Mouse (Mus musculus) midbrain, embryonic 11.5 days (tissue): ENCODE data around the gene Phox2a. TPM values are rescaled to one million over a fixed set of nuclear protein-coding genes. Genes with fewer than 3 reads are reported as not detected.
A peak's percentile ranks its signal among the peaks of the same experiment; 100 is the strongest.

Experiments
- ATAC-seq: fragments of 200-750 bp; cut with Nextera tagmentation; 2 replicates; pipeline ENCODE4 v1.8.0; 2017; ENCODE audit warnings: moderate TSS enrichment, moderate library complexity; ENCODE audit not compliant: low FRiP score
- DNase-seq: peaks from one replicate; pipeline ENCODE4 v3.0.0; 2015; ENCODE audit warnings: low spot score; ENCODE audit errors: missing footprints
- H3K27ac ChIP-seq: fragments of 300-500 bp; sonication (generic); 2 replicates; pipeline ENCODE4 v1.5.1; 2014; ENCODE audit warnings: low read depth, low read length
- H3K27me3 ChIP-seq: fragments of 300-500 bp; sonication (generic); 2 replicates; pipeline ENCODE4 v1.6.1; 2014; ENCODE audit warnings: mild to moderate bottlenecking, low read length, moderate library complexity, mixed read lengths; ENCODE audit not compliant: control insufficient read depth, insufficient read depth
- H3K36me3 ChIP-seq: fragments of 300-500 bp; sonication (generic); 2 replicates; pipeline ENCODE4 v1.6.1; 2014; ENCODE audit warnings: mild to moderate bottlenecking, low read length, moderate library complexity, mixed read lengths; ENCODE audit not compliant: control insufficient read depth, insufficient read depth
- H3K4me1 ChIP-seq: fragments of 300-500 bp; sonication (generic); 2 replicates; pipeline ENCODE4 v1.6.1; 2014; ENCODE audit warnings: low read length; ENCODE audit not compliant: control insufficient read depth, insufficient read depth
- H3K4me2 ChIP-seq: fragments of 300-500 bp; sonication (generic); 2 replicates; pipeline ENCODE4 v1.6.1; 2014; ENCODE audit warnings: mild to moderate bottlenecking, moderate library complexity
- H3K4me3 ChIP-seq: fragments of 300-500 bp; sonication (generic); 2 replicates; pipeline ENCODE4 v1.5.1; 2014; ENCODE audit warnings: low read depth, low read length
- H3K9ac ChIP-seq: fragments of 300-500 bp; sonication (generic); 2 replicates; pipeline ENCODE4 v1.6.1; 2014; ENCODE audit warnings: low read length
- H3K9me3 ChIP-seq: fragments of 300-500 bp; sonication (generic); 2 replicates; pipeline ENCODE4 v1.6.1; 2016; ENCODE audit warnings: low read length; ENCODE audit not compliant: control insufficient read depth
- WGBS: fragments of 180-500 bp; shearing (Covaris S2); extraction: QIAGEN DNeasy Blood & Tissue Kit; methylation state at CpG from one replicate; pipeline ENCODE4 v1.1.7; 2014; 5-methylcytosine and 5-hydroxymethylcytosine counted together
- polyA plus RNA-seq: library from polyadenylated mRNA; unstranded; fragments of >200 nt; fragmentation: Nextera tagmentation; extraction: Ambion mirVana; gene quantifications from 2 replicates; pipeline ENCODE4 v1.2.1, GENCODE M21; 2014

Phox2a gene
- polyA plus RNA-seq, 1 experiment from 2014 or later = 1.1 TPM

DNA sequence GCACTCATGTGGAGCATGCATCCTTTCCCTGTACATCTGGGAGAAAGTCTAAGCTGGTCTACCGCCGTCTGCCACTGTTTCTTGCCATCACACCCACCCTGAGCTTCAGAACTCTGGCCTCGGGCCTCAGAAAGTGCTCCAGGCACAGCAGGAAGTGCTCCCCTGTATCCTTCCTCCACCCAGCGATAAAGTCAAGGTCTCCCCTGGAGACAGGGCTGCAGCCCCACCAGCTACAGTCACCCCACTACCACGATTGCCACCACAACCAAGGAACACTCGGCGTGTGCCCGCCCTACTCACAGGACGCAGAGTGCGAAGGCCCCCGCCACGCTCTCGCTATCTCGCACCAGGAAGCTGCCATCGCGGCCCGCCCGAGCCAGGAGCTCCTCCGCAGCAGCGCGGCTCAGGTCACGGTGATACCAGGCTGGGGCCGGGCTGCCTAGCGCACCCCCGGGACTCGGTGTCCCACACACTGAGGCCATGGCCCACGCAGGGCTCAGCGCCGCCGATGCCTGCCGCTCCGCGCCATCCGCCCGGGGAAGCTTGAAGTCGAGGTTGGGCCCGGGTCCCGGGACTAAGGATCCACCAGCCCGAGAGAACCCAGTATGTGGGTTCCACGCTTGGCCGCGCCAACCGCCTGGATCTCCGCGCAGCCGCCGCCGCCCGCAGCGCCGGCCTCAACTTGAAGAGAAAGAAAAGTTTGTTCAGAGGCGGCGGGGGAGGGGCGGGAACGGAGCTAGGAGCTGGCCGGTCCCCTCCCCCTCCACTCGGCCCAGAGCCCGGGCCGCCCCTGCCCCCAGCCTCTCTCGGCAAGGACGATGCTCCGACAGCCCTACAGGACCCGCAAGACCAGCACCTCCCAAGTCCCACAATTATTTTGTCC is 18.4 kb downstream of the Phox2a start:
- ATAC-seq = peak; percentile 70
- peak overlapping the region; percentile 84 for H3K4me3 ChIP-seq
- H3K27me3 ChIP-seq = no peaks in the 10 kb centered on the region
- H3K4me2 ChIP-seq = peak overlapping the region; percentile 85
- no peaks in the 10 kb centered on the region for H3K9me3 ChIP-seq
- WGBS = under 1% methylated on average over 58 of the region's 63 CpGs
- peaks cover 22% of the 10 kb centered on the region for H3K4me1 ChIP-seq
- H3K9ac ChIP-seq = peak overlapping the region; percentile 98
- peak overlapping the region; percentile 86 for H3K27ac ChIP-seq
- DNase-seq = no peak
- H3K36me3 ChIP-seq = peaks cover 13% of the 10 kb centered on the region

- ATAC-seq (peak; percentile 20), DNase-seq (peak; percentile 97)
- H3K4me1 ChIP-seq = peaks cover 22% of the 10 kb centered on the region
Observed at GRCm38 (mm10) chr7:101837154-101837605, 19.1 kb downstream of the Phox2a start.

DNA sequence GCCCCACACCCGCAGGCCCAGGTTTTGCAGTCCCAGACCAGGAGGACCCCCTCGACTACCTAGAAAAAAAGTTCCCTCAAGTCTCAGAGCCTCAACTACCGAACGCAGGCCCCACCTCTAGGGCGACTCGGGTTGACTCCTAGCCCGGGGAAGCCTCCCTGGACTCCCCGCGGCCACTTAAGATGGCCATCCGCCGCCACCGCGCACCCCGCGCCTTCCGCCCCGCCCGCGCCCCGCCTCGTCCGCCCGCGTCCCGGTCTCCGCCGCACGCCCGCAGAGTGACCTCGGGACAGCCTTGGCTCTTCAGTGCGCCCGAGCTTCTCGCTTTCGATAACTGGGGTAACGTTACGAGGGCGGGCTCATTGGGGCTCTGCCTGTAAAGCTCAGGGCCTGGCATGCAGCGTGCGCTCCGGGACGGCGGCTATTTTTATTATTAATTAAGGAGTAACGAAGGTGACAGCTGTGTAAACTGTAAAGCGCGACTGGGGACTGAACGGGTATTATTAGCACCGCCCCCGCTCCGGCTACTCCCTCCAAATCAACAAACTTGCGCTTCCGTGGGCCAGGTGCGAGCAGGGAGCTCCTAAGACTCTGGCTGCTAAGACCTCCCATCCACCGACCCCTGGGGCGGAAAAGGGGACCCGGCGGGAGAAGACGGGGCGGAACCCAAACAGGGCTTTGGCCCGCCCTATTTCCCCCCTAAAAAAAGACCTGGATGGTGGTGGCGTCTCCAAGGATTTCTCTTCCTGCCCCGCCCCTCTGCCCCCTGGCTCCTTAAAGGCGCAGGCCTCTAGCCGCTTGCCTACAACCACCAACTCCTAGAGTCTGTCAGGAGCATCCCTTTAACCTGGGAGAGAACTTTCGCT is 19.7 kb downstream of the Phox2a start, which contains the start of gene Inppl1:
Gene Inppl1, minus strand, starts transcription at position 624 of the 866 bp plus-strand sequence.
- WGBS = under 1% methylated on average over 63 of the region's 64 CpGs
- no peaks in the 10 kb centered on the region for H3K27me3 ChIP-seq
- peaks cover 2% of the 10 kb centered on the region for H3K36me3 ChIP-seq
- ATAC-seq (peak; percentile 81), DNase-seq (peak; percentile 98)
- H3K9ac ChIP-seq = peak within 1 kb of the TSS; percentile 98
- peaks cover 22% of the 10 kb centered on the region for H3K4me1 ChIP-seq
- no peaks in the 10 kb centered on the region for H3K9me3 ChIP-seq
- peak within 1 kb of the TSS; percentile 85 for H3K4me2 ChIP-seq
- peak within 1 kb of the TSS; percentile 86 for H3K27ac ChIP-seq
- H3K4me3 ChIP-seq = peak within 1 kb of the TSS; percentile 84

More at GRCm38 (mm10) chr7:101837154-101837605, 19.1 kb downstream of the Phox2a start:
- Histone ChIP-seq H3K9ac (peak overlapping the region; percentile 98), H3K4me3 (peak overlapping the region; percentile 84), H3K27ac (peak overlapping the region; percentile 86), H3K9me3 (no peaks in the 10 kb centered on the region), H3K4me2 (peak overlapping the region; percentile 85), H3K36me3 (peaks cover 7% of the 10 kb centered on the region), H3K27me3 (no peaks in the 10 kb centered on the region)
- WGBS = under 1% methylated on average over 20 of the region's 20 CpGs

GRCm38 (mm10) chr7:101844186-101844585 is 26.1 kb downstream of the Phox2a start:
- DNase-seq (peak; percentile 14), ATAC-seq (no peak)
- no peak overlapping the region for H3K4me2 ChIP-seq
- H3K9me3 ChIP-seq = no peaks in the 10 kb centered on the region
- 81% methylated on average over 6 of the region's 6 CpGs for WGBS
- H3K27me3 ChIP-seq = no peaks in the 10 kb centered on the region
- H3K36me3 ChIP-seq = no peaks in the 10 kb centered on the region
- no peak overlapping the region for H3K9ac ChIP-seq
- H3K4me1 ChIP-seq = no peaks in the 10 kb centered on the region
- H3K27ac ChIP-seq = no peak overlapping the region
- H3K4me3 ChIP-seq = no peak overlapping the region

GRCm38 (mm10) chr7:101847934-101848333 is 29.8 kb downstream of the Phox2a start:
- 93% methylated on average over 1 of the region's 1 CpGs for WGBS

DNA sequence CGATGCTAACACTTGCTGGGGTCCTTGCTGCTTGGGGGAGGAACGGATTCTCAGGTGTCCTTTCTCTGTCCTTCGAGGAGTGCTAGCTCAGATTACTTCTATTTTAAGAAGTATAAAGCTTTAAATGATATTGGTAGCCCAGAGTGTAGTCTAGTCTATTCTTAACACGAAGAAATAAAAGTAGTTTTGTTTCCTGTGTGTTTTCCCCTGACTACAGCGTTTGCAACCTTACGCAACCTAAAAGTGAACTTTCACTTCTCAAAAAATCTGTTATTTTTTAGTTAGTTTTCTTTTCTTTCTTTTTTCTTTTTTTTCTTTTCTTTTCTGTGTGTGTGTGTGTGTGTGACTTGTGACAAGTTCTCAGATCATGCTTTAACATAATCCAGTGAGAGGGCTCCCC is 33.6 kb downstream of the Phox2a start:
- no peaks in the 10 kb centered on the region for H3K36me3 ChIP-seq
- 84% methylated on average over 6 of the region's 6 CpGs for WGBS
- no peak overlapping the region for H3K4me2 ChIP-seq
- H3K9ac ChIP-seq = no peak overlapping the region
- peak; percentile 4 for DNase-seq
- H3K4me3 ChIP-seq = no peak overlapping the region
- H3K27ac ChIP-seq = no peak overlapping the region
- no peak for ATAC-seq
- H3K4me1 ChIP-seq = no peaks in the 10 kb centered on the region
- no peaks in the 10 kb centered on the region for H3K27me3 ChIP-seq
- no peaks in the 10 kb centered on the region for H3K9me3 ChIP-seq

More at GRCm38 (mm10) chr7:101847934-101848333, 29.8 kb downstream of the Phox2a start:
- Histone ChIP-seq H3K27me3 (no peaks in the 10 kb centered on the region), H3K4me3 (no peak overlapping the region), H3K9me3 (no peaks in the 10 kb centered on the region), H3K27ac (no peak overlapping the region), H3K36me3 (no peaks in the 10 kb centered on the region), H3K4me1 (no peaks in the 10 kb centered on the region), H3K9ac (no peak overlapping the region), H3K4me2 (no peak overlapping the region)
- peak; percentile 82 for DNase-seq
- ATAC-seq = no peak

DNA sequence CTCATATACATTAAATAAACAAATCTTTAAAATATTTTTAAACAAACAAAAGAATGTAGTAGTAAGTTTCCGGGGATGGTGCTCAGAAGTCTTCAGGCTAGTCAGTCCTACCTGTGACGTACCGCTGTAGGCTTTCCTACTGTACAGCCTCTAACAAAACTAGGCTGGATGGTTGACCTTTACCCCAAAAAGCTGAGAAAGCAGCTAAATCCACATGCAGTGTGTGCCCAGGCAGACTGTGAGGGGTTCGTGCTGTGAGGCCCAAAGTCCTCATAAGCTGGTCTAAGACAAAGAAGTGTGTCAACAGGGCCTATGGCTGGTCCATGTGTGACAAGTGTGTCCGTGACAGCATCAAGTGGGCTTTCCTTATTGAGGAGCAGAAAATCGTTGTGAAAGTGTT is 34.7 kb downstream of the Phox2a start:
- Histone ChIP-seq H3K9ac (no peak overlapping the region), H3K4me1 (no peaks in the 10 kb centered on the region), H3K9me3 (no peaks in the 10 kb centered on the region), H3K27me3 (no peaks in the 10 kb centered on the region), H3K36me3 (no peaks in the 10 kb centered on the region), H3K27ac (no peak overlapping the region), H3K4me3 (no peak overlapping the region), H3K4me2 (no peak overlapping the region)
- 88% methylated on average over 6 of the region's 6 CpGs for WGBS
- DNase-seq = peak; percentile 19
- no peak for ATAC-seq

GRCm38 (mm10) chr7:101853816-101854215 is 35.7 kb downstream of the Phox2a start:
- H3K9me3 ChIP-seq = no peaks in the 10 kb centered on the region
- DNase-seq (no peak), ATAC-seq (no peak)
- no peaks in the 10 kb centered on the region for H3K4me1 ChIP-seq
- H3K9ac ChIP-seq = no peak overlapping the region
- no peak overlapping the region for H3K4me3 ChIP-seq
- H3K36me3 ChIP-seq = no peaks in the 10 kb centered on the region
- H3K4me2 ChIP-seq = no peak overlapping the region
- WGBS = 88% methylated on average over 2 of the region's 2 CpGs
- no peak overlapping the region for H3K27ac ChIP-seq
- H3K27me3 ChIP-seq = no peaks in the 10 kb centered on the region
